Comparison of ENCODE assay signal across 12 mouse cellular contexts in genomic region chr12:16277567-16278332, GRCm38 (mm10).
A peak's percentile ranks its signal among the peaks of the same experiment; 100 is the strongest.
DNase-seq lines count a peak whose midpoint lies in the region; ATAC-seq and TF ChIP-seq lines count a peak whose summit lies in the region.
"Had no signal": no experiment of that assay in that cellular context is flagged by ENCODE, and none has a peak within 500 bp of the region (broad histone marks: within the 10 kb centered on the region; RNA-seq: fewer than 3 reads in every experiment).

No protein-coding gene starts in this region.

- H3K4me2 ChIP-seq in embryonic facial prominence, embryonic 11.5 days (ENCODE audit: low read depth, low read length): no peak overlapping the region
- H3K4me2 ChIP-seq in midbrain, embryonic 13.5 days (replicated peaks): no peak overlapping the region
- H3K4me2 ChIP-seq: embryonic facial prominence, embryonic 12.5 days had no signal

- no peak overlapping the region for H3K9ac ChIP-seq in embryonic facial prominence, embryonic 11.5 days (replicated peaks; ENCODE audit: low read length)
- no peak overlapping the region for H3K9ac ChIP-seq in midbrain, embryonic 13.5 days (replicated peaks)
- H3K9ac ChIP-seq: embryonic facial prominence, embryonic 12.5 days had no signal

- intact Hi-C loops in left cerebral cortex, postnatal 25 days (cut with DNase I): no loop called here

- no peaks in the 10 kb centered on the region for H3K4me1 ChIP-seq in kidney, adult 2 months (ENCODE audit: control insufficient read depth, insufficient read depth, low read length)
- H3K4me1 ChIP-seq in embryonic facial prominence, embryonic 11.5 days (ENCODE audit: control insufficient read depth, insufficient read depth, low read length): no peaks in the 10 kb centered on the region
- peaks cover 16% of the 10 kb centered on the region; the same call in 1 of the 2 replicates for H3K4me1 ChIP-seq in midbrain, embryonic 13.5 days (replicated peaks)
- H3K4me1 ChIP-seq: embryonic facial prominence, embryonic 12.5 days had no signal

- no peak for TF ChIP-seq CTCF in kidney, adult 2 months (conservative IDR thresholded peaks at IDR 0.05; ENCODE audit: insufficient read depth, insufficient read length, low read depth, low read length)

- no peak for TF ChIP-seq POLR2A in kidney, adult 2 months (IDR thresholded peaks at IDR 0.05; ENCODE audit: low read depth, low read length)

- 77% methylated on average over 4 of the region's 4 CpGs for WGBS in kidney, adult 2 months
- 67% methylated on average over 4 of the region's 4 CpGs for WGBS in embryonic facial prominence, embryonic 11.5 days
- 37% methylated on average over 4 of the region's 4 CpGs for WGBS in midbrain, embryonic 13.5 days

- DNase-seq in kidney, adult 2 months: peak; percentile 5
- DNase-seq in kidney, adult 11 months: no peak
- peak; percentile 24 for DNase-seq in NIH3T3 (ENCODE audit: low read depth)
- peak; percentile 9 for DNase-seq in embryonic facial prominence, embryonic 11.5 days (ENCODE audit: low spot score)
- no peak for DNase-seq in layer of hippocampus, postnatal 25 days (ENCODE audit: extremely low spot score in 1 of 2, low spot score in 1 of 2)
- no peak for DNase-seq in left cerebral cortex, postnatal 25 days (ENCODE audit: low spot score in 2 of 2)
- no peak for DNase-seq in thymus, postnatal 25 days
- DNase-seq: lung, postnatal 4 days had no signal

- H3K9me3 ChIP-seq in embryonic facial prominence, embryonic 11.5 days (replicated peaks; ENCODE audit: control insufficient read depth, low read length): no peaks in the 10 kb centered on the region
- H3K9me3 ChIP-seq in midbrain, embryonic 13.5 days: no peaks in the 10 kb centered on the region
- H3K9me3 ChIP-seq: embryonic facial prominence, embryonic 12.5 days had no signal

- H3K27ac ChIP-seq in kidney, adult 2 months (ENCODE audit: insufficient read depth, low read depth, low read length): no peak overlapping the region
- no peak overlapping the region for H3K27ac ChIP-seq in embryonic facial prominence, embryonic 11.5 days (replicated peaks; ENCODE audit: low read depth, low read length)
- H3K27ac ChIP-seq in midbrain, embryonic 13.5 days: no peak overlapping the region
- H3K27ac ChIP-seq: embryonic facial prominence, embryonic 12.5 days had no signal

- H3K4me3 ChIP-seq in kidney, adult 2 months (ENCODE audit: insufficient read depth, low read depth, low read length): no peak overlapping the region
- H3K4me3 ChIP-seq in embryonic facial prominence, embryonic 11.5 days (ENCODE audit: low read depth, low read length): no peak overlapping the region
- H3K4me3 ChIP-seq in midbrain, embryonic 13.5 days (replicated peaks): no peak overlapping the region
- H3K4me3 ChIP-seq: embryonic facial prominence, embryonic 12.5 days had no signal

- H3K27me3 ChIP-seq in kidney, adult 2 months (replicated peaks; ENCODE audit: control insufficient read depth, insufficient read depth, low read length): no peaks in the 10 kb centered on the region
- no peaks in the 10 kb centered on the region for H3K27me3 ChIP-seq in embryonic facial prominence, embryonic 11.5 days (ENCODE audit: control insufficient read depth, insufficient read depth, low read length)
- no peaks in the 10 kb centered on the region for H3K27me3 ChIP-seq in midbrain, embryonic 13.5 days
- H3K27me3 ChIP-seq: embryonic facial prominence, embryonic 12.5 days had no signal

- no peaks in the 10 kb centered on the region for H3K36me3 ChIP-seq in kidney, adult 2 months (ENCODE audit: control insufficient read depth, insufficient read depth, low read length)
- H3K36me3 ChIP-seq in embryonic facial prominence, embryonic 11.5 days (replicated peaks; ENCODE audit: control insufficient read depth, insufficient read depth, low read depth, low read length): no peaks in the 10 kb centered on the region
- H3K36me3 ChIP-seq in midbrain, embryonic 13.5 days: no peaks in the 10 kb centered on the region
- H3K36me3 ChIP-seq: embryonic facial prominence, embryonic 12.5 days had no signal

- ATAC-seq in embryonic facial prominence, embryonic 11.5 days (replicated peaks; ENCODE audit: insufficient number of reproducible peaks, low FRiP score, low TSS enrichment, low read depth): 0 out of 2 replicates have a peak, but pooled peaks have one; percentile 62
- ATAC-seq in midbrain, embryonic 13.5 days: peak; percentile 65; the same call in 1 of the 2 replicates
- ATAC-seq: activated CD4-positive, CD25-positive, alpha-beta regulatory T cell, adult 4 months; intestine, postnatal 0 days had no signal

Comparison
In these comparisons a context has a peak if more than half of its experiments do, and no peak if none do; other contexts are left out.
1. DNase-seq: peak in kidney, adult 2 months (single experiment), NIH3T3 (single experiment) and embryonic facial prominence, embryonic 11.5 days (single experiment); none in kidney, adult 11 months (single experiment), layer of hippocampus, postnatal 25 days (0 of 2), left cerebral cortex, postnatal 25 days (0 of 2) and thymus, postnatal 25 days (single experiment).